8 mouse cellular contexts compared by ENCODE assay signal in the genomic region with DNA sequence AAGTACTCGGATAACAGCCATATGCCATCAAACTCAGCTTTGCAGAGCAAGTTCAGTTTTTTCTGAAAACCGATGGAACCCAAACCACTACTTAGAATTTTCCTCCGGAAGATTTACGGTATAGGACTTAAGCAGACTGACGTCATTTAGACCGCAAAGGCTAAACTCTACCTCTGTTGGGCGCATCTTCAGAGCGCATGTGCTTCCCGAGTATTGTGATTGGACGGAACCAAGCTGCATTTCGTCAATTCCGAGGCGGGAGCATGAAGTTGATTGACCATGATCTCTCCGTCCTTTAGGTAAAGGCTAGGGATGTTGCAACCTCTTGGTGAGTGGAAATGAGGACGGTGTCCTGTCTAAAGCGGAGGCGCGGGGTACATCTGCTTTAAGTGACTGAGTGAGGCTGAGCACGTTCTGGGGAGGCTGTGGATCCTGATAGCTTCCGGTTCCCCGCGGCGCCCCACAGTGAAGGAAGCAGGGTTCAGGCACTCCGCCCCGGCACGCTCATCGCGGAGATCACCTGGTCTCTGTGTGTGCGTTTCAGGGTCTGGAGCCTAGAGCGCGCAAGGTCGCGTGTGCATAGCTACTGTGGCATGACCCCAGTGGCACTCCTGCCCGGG. TPM values are rescaled to one million over a fixed set of nuclear protein-coding genes. Genes with fewer than 3 reads are reported as not detected.
DNase-seq lines count a peak whose midpoint lies in the region; ATAC-seq lines count a peak whose summit lies in the region.

A gene (plus strand): TSS at position 199 of the 620 bp plus-strand sequence.

- H3K4me3 ChIP-seq in lung, embryonic 16.5 days (ENCODE audit: low read length) = peak within 1 kb of the TSS; percentile 87

- H3K27me3 ChIP-seq in lung, embryonic 16.5 days (ENCODE audit: control insufficient read depth, insufficient read depth, low read depth, low read length) = no peaks in the 10 kb centered on the region

- H3K9ac ChIP-seq in lung, embryonic 16.5 days (ENCODE audit: low read length) = peak within 1 kb of the TSS; percentile 79

- H3K4me2 ChIP-seq in lung, embryonic 16.5 days (ENCODE audit: low read depth, low read length) = peak within 1 kb of the TSS; percentile 85

- peak; percentile 86 to 90 for ATAC-seq in hematopoietic stem cell, adult 5-6 weeks (replicated peaks in 1 of 2; ENCODE audit: insufficient read depth in 1 of 2, low FRiP score in 2 of 2, low TSS enrichment in 1 of 2, low read depth in 1 of 2, poor library complexity in 2 of 2, severe bottlenecking in 2 of 2)
- ATAC-seq in lung, embryonic 16.5 days (ENCODE audit: low read depth) = peak; percentile 97

- H3K27ac ChIP-seq in lung, embryonic 16.5 days (ENCODE audit: low read length) = peak within 1 kb of the TSS; percentile 80

- H3K36me3 ChIP-seq in lung, embryonic 16.5 days (ENCODE audit: control insufficient read depth, insufficient read depth, low read length) = no peaks in the 10 kb centered on the region

- under 1% methylated on average over 34 of the region's 34 CpGs for WGBS in lung, embryonic 16.5 days

- H3K9me3 ChIP-seq in lung, embryonic 16.5 days (ENCODE audit: control insufficient read depth, low read length) = no peaks in the 10 kb centered on the region

- peaks cover 4% of the 10 kb centered on the region for H3K4me1 ChIP-seq in lung, embryonic 16.5 days (replicated peaks; ENCODE audit: control insufficient read depth, insufficient read depth, low read length)

- peak; percentile 98 for DNase-seq in MEL-GATA-1-ER (ENCODE audit: extremely low read depth, low read depth)
- DNase-seq in cerebellum, adult 8-10 months = peak; percentile 90
- peak; percentile 92 for DNase-seq in forelimb bud, embryonic 11.5 days (ENCODE audit: low read depth, low spot score)
- peak; percentile 90 for DNase-seq in layer of hippocampus, adult 9-10 months (ENCODE audit: low spot score)
- DNase-seq in ovary, postnatal 10 days (ENCODE audit: low spot score) = peak; percentile 61
- peak; percentile 74 to 81 for DNase-seq in thymus, postnatal 10 days (ENCODE audit: low spot score in 2 of 2)

RNA-seq across cellular contexts. Expression of the gene that starts here (rescaled TPM):
- 12.1 and 12.6 TPM in 2 replicates for total RNA-seq in hematopoietic stem cell, adult 5-6 weeks (2017)
- 38.7 and 42.0 TPM in 2 replicates for polyA plus RNA-seq in lung, embryonic 16.5 days (2015; fragmentation: Nextera tagmentation; extraction: Ambion mirVana)

Comparison
In these comparisons a context has a peak if more than half of its experiments do, and no peak if none do; other contexts are left out.
1. Peak in every context shown above with its lines: DNase-seq, ATAC-seq, H3K4me3 ChIP-seq and H3K27ac ChIP-seq.